Mouse (Mus musculus): ENCODE data around the gene Pde7b.

Gene Pde7b

DNA sequence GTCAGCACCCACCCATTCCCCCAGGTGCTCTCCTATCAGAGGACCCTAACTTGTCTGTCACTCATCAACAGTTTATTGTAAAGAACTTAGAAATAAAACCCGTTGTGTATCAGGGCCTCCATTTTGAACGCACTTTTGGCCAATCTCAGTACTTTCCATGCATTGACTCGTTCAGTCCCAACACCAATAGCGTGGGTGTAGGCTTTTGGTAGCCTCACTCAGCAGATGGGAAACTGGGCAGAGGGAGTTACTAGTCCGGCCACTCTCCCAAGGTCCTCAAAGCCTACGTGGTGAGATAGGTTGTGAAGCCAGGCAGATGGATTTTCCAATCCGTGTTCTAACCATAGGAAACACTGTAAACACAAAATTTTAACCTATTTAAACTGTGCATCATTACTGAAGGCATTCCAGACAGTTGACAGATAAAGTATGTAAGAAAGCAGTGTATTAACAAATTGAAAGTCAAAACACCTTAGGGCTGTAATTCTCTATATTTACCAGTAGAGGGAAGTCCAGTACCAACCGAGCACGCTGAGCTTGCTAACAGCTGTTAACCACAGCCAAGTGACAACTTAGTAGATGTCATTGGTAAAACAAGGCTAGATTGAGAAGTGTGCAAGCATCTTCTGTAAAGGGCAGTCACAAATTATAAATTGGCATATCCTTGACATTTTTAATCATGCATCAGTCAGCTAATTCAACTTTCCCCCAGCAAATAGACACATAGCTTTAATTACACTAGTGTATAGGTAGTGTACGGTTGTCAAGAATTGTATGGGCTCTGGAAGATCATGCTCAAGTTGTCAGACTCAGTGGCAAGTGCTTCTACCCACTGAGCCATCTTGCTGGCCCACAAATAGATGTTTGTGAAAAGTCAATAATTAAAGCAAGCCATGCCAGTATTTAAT is 363.1 kb downstream of the Pde7b start:
- peak; percentile 17 for DNase-seq (ENCODE audit: low read depth, low spot score)

DNA sequence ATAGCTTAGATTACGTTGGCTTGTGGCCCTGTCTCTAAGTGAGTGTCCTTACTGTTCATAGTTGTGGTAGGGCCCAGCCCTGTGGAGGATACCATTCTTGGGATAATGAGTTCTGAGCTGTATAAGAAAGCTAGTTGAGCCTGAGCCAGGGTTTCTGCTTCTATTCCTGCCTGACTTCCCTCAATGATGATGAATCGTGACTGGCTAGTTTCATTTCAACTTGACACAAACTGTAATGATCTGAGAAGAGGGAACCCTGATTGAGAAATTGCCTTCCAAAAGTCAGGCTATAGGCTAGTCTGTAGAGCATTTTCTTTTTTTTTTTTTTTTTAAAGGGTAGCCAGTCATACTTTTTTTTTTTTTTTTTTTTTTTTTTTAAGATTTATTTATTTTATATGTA is 376.0 kb downstream of the Pde7b start:
- no peak for DNase-seq (ENCODE audit: low read depth, low spot score)
